Mouse (Mus musculus): ENCODE results near the gene Man2c1. TPM values are rescaled to one million over a fixed set of nuclear protein-coding genes. Genes with fewer than 3 reads are reported as not detected.

The Man2c1 gene
- total RNA-seq, 2 experiments from 2014 or later = 64.8 to 95.2 TPM

DNA sequence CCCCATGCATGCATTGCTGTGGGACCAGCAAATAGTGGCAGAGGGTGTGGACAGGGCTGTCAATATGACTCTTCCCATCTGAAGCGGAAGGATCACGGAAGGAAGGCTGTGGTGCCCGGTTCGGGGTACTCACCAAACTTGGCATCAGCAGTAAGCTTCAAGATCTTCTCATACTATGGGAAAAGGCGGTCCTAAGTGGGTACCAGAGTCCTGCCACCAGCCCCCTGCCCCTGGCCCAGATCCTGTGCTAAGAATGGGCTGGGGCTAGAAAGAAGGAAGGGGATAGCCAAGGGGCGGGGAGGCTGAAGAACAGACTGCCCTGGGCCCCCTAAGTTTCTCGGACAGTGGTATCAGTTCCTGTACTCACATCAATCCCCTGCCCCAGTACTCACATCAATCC is 25.9 kb downstream of the Man2c1 start:
- no peak for ATAC-seq (replicated peaks; ENCODE audit: low FRiP score, low TSS enrichment, poor library complexity, severe bottlenecking)

DNA sequence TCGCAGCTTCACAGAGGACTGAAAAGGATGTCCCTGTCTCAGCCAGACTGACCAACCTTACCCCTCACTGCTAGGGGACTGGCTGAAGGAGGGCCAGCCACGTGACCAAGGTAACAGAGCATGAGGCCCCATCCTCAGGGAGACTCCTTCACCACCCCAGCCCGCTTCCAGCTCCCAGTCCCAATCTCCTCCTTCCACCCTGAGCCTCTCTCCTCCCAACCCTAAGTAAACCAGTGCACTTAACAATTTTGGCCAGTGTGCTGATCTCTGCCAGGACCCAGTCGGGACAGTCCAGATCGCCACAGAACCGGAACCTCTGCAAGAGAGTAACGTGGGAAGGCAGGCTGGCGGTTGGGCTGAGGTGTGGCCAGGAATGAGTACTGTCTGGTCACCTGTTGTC is 26.3 kb downstream of the Man2c1 start:
- ATAC-seq (replicated peaks; ENCODE audit: low FRiP score, low TSS enrichment, poor library complexity, severe bottlenecking) = no peak

DNA sequence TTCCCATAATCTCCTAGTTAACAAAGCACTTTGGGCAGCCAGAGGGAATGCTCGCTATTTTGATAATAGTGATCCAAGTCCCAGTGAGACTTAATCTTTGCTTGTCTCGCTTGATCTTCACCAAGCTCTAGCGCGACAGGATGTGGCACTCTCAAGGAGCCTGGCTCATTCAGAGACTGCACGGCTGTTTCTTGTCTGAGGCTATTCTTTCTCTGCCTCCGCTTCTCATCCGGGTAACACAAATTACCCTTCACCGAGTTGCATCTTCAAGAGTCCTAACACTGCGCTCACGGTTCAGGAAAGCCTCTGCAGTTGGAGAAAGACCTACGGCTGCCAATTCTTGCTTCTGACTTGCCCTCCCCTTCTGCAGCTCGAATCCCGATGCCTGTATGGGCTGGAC is 27.0 kb downstream of the Man2c1 start:
- ATAC-seq (replicated peaks; ENCODE audit: low FRiP score, low TSS enrichment, poor library complexity, severe bottlenecking) = no peak

DNA sequence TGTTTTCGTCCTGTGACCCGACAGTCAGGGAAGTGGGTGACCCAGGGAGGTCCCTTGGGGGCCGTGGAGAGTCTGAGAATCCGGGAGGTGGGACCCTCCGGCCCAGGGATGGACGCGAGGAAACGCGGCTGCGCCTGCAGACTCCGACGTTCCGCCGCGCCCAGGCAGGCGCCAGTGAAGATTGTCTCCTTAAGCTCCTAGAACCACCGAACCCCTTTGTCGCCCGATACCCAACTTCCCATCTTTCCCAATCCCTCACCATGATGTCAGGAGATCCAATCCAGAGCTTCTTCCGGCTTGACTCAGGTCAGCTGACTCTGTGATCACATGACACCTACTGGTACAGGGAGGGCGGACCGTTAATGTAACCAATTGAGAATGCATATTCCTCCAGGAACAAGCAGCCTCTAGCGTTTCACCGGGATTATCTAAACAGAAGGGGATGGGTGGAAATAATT is 27.6 kb downstream of the Man2c1 start, which contains the start of gene Commd4:
TSS of gene Commd4 (minus strand) at position 319 of the 458 bp plus-strand sequence.
- ATAC-seq (replicated peaks; ENCODE audit: low FRiP score, low TSS enrichment, poor library complexity, severe bottlenecking) = peak; percentile 76

DNA sequence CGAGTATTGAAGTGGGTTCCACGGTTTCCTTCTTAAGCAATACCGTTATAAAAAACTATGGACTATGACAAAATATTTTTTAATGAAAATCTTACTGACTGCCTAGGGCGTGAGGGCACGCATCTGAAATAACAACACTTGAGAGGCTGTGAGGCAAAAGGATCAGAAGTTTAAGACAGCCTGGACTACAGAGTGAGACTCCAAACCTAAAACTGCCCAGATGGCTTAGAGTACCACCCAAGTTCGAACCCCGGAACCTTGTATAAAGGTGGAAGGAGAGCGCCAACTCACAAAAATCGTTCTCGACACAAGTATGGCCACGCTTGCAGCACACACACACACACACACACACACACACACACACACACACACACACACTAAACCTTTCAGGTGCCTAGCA is 28.0 kb downstream of the Man2c1 start:
- no peak for ATAC-seq (replicated peaks; ENCODE audit: low FRiP score, low TSS enrichment, poor library complexity, severe bottlenecking)

DNA sequence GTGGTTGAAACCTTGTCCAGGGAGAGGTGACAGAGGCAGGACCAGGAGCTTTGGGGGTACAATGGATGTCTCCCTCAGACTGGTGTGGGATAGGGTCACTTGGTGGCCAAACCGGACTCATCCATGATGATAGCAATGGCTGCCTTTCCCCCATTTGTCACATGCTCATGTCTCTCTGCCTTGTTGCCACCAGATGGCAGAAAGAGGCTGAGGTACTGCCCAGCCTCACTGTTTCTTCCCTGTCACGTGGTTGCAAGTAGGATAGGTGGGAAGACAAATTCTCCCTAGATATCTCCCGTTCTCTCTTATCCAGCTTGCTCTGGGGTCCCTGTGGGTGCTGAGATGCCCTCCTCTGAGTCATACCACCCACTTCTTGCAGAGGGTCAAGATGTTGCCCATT is 32.0 kb downstream of the Man2c1 start:
- peak; percentile 61 for ATAC-seq (replicated peaks; ENCODE audit: low FRiP score, low TSS enrichment, poor library complexity, severe bottlenecking)

DNA sequence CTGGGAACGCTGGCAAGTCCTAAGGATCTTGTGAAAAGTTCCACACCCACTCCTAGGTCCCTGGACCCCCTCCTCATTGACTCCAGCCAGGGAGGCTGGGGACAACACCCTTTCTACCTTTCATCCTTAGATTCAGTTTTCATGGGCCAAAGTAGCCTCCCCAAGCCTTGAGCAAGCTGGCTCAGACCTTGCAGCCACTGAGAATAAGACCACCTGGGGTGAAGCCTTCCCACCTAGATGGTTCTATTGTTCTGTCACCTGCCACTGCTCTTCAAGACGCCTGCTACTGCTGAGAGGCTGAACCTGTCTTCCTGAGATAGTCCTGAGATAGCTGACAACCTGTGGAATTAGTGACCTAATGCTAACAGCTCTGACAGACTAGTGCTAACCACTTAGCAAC is 32.6 kb downstream of the Man2c1 start:
- ATAC-seq (replicated peaks; ENCODE audit: low FRiP score, low TSS enrichment, poor library complexity, severe bottlenecking) = no peak

DNA sequence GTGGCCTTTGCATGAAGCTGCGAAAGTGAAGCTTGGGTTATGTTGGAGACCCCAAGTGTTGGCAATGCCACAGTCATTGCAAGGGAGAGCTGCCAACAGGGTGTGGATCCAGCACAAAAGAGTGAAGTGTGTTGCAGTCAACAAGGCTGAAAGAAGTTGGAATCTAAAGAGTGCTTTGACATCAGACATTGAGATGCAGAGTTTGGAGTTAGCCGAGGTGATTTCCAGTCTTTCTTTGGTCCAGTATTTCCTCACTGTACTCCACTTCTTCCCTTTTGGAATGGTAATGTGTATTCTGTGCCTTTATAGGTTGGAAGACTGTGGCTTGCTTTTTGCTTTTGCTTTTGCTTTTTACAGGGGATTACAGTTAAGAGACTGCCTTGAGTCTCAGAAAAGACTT is 35.7 kb downstream of the Man2c1 start:
- ATAC-seq (replicated peaks; ENCODE audit: low FRiP score, low TSS enrichment, poor library complexity, severe bottlenecking) = no peak

DNA sequence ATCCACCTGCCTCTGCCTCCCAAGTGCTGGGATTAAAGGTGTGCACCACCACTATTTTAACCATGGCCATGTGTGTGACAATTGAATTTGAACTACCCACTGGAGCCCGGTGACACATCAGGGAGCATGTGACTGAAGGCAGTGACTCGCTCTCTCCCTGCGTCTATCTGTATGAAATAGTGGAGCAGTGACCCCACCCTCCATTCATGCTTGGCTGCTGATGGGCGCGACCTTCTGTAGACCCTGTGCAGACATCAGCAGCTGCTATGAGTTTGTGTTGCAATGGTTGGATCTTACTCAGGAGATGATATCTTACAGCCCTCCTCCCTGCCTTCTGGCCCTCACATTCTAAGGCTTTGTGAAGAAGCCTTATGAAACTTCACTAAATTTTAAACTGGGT is 37.9 kb downstream of the Man2c1 start:
- no peak for ATAC-seq (replicated peaks; ENCODE audit: low FRiP score, low TSS enrichment, poor library complexity, severe bottlenecking)

Other genes with a start within 250 kb of the Man2c1 start
- 2.3 and 2.8 TPM in 2 replicates for gene Snx33, start 202.3 kb upstream of the Man2c1 start, total RNA-seq (2014; fragmentation: Nextera tagmentation)
- 1.9 and 3.4 TPM in 2 replicates for gene Snx33, start 202.3 kb upstream of the Man2c1 start, total RNA-seq (2017)
- 118 and 148 TPM in 2 replicates for gene Imp3, start 193.2 kb upstream of the Man2c1 start, total RNA-seq (2014; fragmentation: Nextera tagmentation)
- 108 and 128 TPM in 2 replicates for gene Imp3, start 193.2 kb upstream of the Man2c1 start, total RNA-seq (2017)
- gene Snupn, start 179.8 kb upstream of the Man2c1 start, total RNA-seq (2014; fragmentation: Nextera tagmentation) = 20.2 and 20.5 TPM in 2 replicates
- 10.3 and 15.5 TPM in 2 replicates for gene Snupn, start 179.8 kb upstream of the Man2c1 start, total RNA-seq (2017)
- gene Ptpn9, start 135.8 kb upstream of the Man2c1 start, total RNA-seq (2014; fragmentation: Nextera tagmentation) = 7.2 and 9.2 TPM in 2 replicates
- 8.2 and 8.4 TPM in 2 replicates for gene Ptpn9, start 135.8 kb upstream of the Man2c1 start, total RNA-seq (2017)
- 65.6 and 111 TPM in 2 replicates for gene Sin3a, start 58.6 kb upstream of the Man2c1 start, total RNA-seq (2014; fragmentation: Nextera tagmentation)
- gene Sin3a, start 58.6 kb upstream of the Man2c1 start, total RNA-seq (2017) = 108 and 111 TPM in 2 replicates
- gene Neil1, start 17.6 kb downstream of the Man2c1 start, total RNA-seq (2014; fragmentation: Nextera tagmentation) = 12.2 and 12.5 TPM in 2 replicates
- gene Neil1, start 17.6 kb downstream of the Man2c1 start, total RNA-seq (2017) = 2.8 and 3.5 TPM in 2 replicates
- 103 and 234 TPM in 2 replicates for gene Commd4, start 27.6 kb downstream of the Man2c1 start, total RNA-seq (2014; fragmentation: Nextera tagmentation)
- 159 and 165 TPM in 2 replicates for gene Commd4, start 27.6 kb downstream of the Man2c1 start, total RNA-seq (2017)
- not detected in 2 replicates for gene Trcg1, start 105.9 kb downstream of the Man2c1 start, total RNA-seq (2014; fragmentation: Nextera tagmentation)
- not detected in 2 replicates for gene Trcg1, start 105.9 kb downstream of the Man2c1 start, total RNA-seq (2017)
- 81.6 and 83.6 TPM in 2 replicates for gene 1700017B05Rik, start 131.9 kb downstream of the Man2c1 start, total RNA-seq (2014; fragmentation: Nextera tagmentation)
- gene 1700017B05Rik, start 131.9 kb downstream of the Man2c1 start, total RNA-seq (2017) = 13.8 and 33.3 TPM in 2 replicates

All from megakaryocyte-erythroid progenitor cell, adult 5-6 weeks (primary cell).